Mouse (Mus musculus): ENCODE data around the gene Hoxb8. TPM values are rescaled to one million over a fixed set of nuclear protein-coding genes. Genes with fewer than 3 reads are reported as not detected.

Hoxb8 gene
- polyA plus RNA-seq, 1 experiment from 2014 or later, result not detected

DNA sequence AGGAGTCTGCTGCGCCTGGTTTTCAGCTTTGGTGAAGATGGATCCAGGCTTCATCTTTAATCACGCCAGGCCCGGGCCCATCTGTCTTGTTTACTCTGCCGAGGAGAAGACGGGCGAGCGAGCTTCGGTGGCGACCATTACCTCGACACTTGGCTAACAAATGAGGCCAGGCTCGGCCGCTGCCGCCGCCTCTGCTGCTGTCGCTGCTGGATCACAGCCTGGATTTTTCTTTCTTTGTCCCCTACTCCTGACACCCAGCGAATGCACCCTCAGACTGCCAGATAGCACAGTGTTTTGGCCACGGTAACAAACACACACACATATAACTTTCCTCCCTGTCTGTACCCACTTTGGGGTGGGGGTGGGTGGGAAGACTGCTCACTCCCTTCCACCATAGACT is 39.0 kb downstream of the Hoxb8 start:
- H3K4me1 ChIP-seq, result peaks cover 18% of the 10 kb centered on the region
- DNase-seq (ENCODE audit: low spot score), result peak; percentile 59
- H3K27ac ChIP-seq (replicated peaks), result no peak overlapping the region
- peaks cover 100% of the 10 kb centered on the region for H3K27me3 ChIP-seq (ENCODE audit: low read depth, poor library complexity, severe bottlenecking)
- H3K4me3 ChIP-seq, result no peak overlapping the region
- H3K9me3 ChIP-seq (replicated peaks), result no peaks in the 10 kb centered on the region
- H3K36me3 ChIP-seq, result no peaks in the 10 kb centered on the region
- under 1% methylated on average over 17 of the region's 17 CpGs for WGBS

GRCm38 (mm10) chr11:96321846-96322245 is 40.1 kb downstream of the Hoxb8 start:
- 11% methylated on average over 5 of the region's 5 CpGs for WGBS
- Histone ChIP-seq H3K4me1 (peaks cover 18% of the 10 kb centered on the region), H3K4me3 (no peak overlapping the region)

GRCm38 (mm10) chr11:96322738-96323137 is 41.0 kb downstream of the Hoxb8 start:
- Histone ChIP-seq H3K36me3 (no peaks in the 10 kb centered on the region), H3K4me1 (peaks cover 18% of the 10 kb centered on the region), H3K9me3 (replicated peaks) (no peaks in the 10 kb centered on the region), H3K27me3 (ENCODE audit: low read depth, poor library complexity, severe bottlenecking) (peaks cover 100% of the 10 kb centered on the region), H3K27ac (replicated peaks) (no peak overlapping the region), H3K4me3 (no peak overlapping the region)
- DNase-seq (ENCODE audit: low spot score), result no peak
- 5% methylated on average over 6 of the region's 6 CpGs for WGBS

More at GRCm38 (mm10) chr11:96321846-96322245, 40.1 kb downstream of the Hoxb8 start:
- Histone ChIP-seq H3K36me3 (no peaks in the 10 kb centered on the region), H3K9me3 (replicated peaks) (no peaks in the 10 kb centered on the region), H3K27ac (replicated peaks) (no peak overlapping the region), H3K27me3 (ENCODE audit: low read depth, poor library complexity, severe bottlenecking) (peaks cover 100% of the 10 kb centered on the region)
- no peak for DNase-seq (ENCODE audit: low spot score)

GRCm38 (mm10) chr11:96323154-96323553 is 41.4 kb downstream of the Hoxb8 start, which contains the start of gene Hoxb3:
Hoxb3 (plus strand) TSS chr11:96323326.
- no peaks in the 10 kb centered on the region for H3K36me3 ChIP-seq
- no peaks in the 10 kb centered on the region for H3K9me3 ChIP-seq (replicated peaks)
- DNase-seq (ENCODE audit: low spot score), result no peak
- peaks cover 14% of the 10 kb centered on the region for H3K4me1 ChIP-seq
- no peak within 1 kb of the TSS for H3K27ac ChIP-seq (replicated peaks)
- peaks cover 100% of the 10 kb centered on the region for H3K27me3 ChIP-seq (ENCODE audit: low read depth, poor library complexity, severe bottlenecking)
- no peak within 1 kb of the TSS for H3K4me3 ChIP-seq
- WGBS, result 2% methylated on average over 10 of the region's 10 CpGs

DNA sequence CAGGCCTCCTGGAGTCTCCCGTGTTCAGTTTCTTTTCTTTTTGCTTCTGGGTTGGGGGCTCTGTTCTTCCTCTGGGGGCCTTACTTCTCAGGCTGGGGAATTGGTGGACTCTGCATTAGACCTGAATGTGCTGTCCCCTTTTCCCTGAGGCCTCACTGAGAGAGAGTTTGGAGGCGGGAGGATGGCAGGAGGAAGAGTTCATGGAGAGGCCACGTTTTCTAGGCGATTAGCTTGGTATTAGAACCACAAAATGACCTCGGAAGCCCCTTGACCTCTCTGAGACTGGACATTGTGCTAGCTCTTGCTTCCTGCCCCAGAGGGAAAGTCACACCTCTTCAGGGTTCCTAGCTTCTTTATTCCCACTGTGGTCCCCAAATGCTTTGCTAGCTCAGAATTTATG is 42.4 kb downstream of the Hoxb8 start:
- Histone ChIP-seq H3K36me3 (no peaks in the 10 kb centered on the region), H3K4me3 (no peak overlapping the region), H3K27me3 (ENCODE audit: low read depth, poor library complexity, severe bottlenecking) (peaks cover 100% of the 10 kb centered on the region), H3K27ac (replicated peaks) (no peak overlapping the region), H3K4me1 (peaks cover 6% of the 10 kb centered on the region), H3K9me3 (replicated peaks) (no peaks in the 10 kb centered on the region)
- no peak for DNase-seq (ENCODE audit: low spot score)
- 4% methylated on average over 5 of the region's 5 CpGs for WGBS

DNA sequence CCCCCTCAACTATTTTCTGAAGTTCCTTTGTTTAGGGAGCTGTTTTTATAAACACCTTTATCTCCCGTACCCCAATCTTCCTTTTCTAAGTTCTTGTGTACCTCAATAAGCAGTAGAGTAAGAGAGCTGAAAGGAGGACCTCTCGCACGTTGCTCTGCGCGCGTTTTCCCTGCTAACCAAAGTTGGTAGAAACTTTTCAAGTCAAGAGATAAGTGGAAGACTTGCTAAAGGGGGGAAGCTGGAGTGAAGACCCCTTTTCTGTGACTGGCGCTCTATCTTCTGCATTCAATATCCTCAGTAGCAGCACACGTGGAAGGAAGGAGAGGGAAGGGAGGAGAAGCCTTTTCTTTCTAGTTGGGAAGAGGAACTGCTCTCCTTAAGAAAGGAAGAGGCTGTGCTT is 43.3 kb downstream of the Hoxb8 start:
- H3K27ac ChIP-seq (replicated peaks), result no peak overlapping the region
- no peak overlapping the region for H3K4me3 ChIP-seq
- 2% methylated on average over 8 of the region's 8 CpGs for WGBS

GRCm38 (mm10) chr11:96325747-96326212 is 44.1 kb downstream of the Hoxb8 start:
- Histone ChIP-seq H3K9me3 (replicated peaks) (no peaks in the 10 kb centered on the region), H3K27me3 (ENCODE audit: low read depth, poor library complexity, severe bottlenecking) (peaks cover 100% of the 10 kb centered on the region), H3K27ac (replicated peaks) (no peak overlapping the region), H3K4me1 (no peaks in the 10 kb centered on the region), H3K36me3 (no peaks in the 10 kb centered on the region), H3K4me3 (no peak overlapping the region)
- WGBS, result 2% methylated on average over 22 of the region's 22 CpGs
- no peak for DNase-seq (ENCODE audit: low spot score)

More for the DNA sequence above, 43.3 kb downstream of the Hoxb8 start:
- Histone ChIP-seq H3K36me3 (no peaks in the 10 kb centered on the region), H3K9me3 (replicated peaks) (no peaks in the 10 kb centered on the region), H3K4me1 (peaks cover 3% of the 10 kb centered on the region; the same call in 1 of the 2 replicates), H3K27me3 (ENCODE audit: low read depth, poor library complexity, severe bottlenecking) (peaks cover 100% of the 10 kb centered on the region)
- no peak for DNase-seq (ENCODE audit: low spot score)

DNA sequence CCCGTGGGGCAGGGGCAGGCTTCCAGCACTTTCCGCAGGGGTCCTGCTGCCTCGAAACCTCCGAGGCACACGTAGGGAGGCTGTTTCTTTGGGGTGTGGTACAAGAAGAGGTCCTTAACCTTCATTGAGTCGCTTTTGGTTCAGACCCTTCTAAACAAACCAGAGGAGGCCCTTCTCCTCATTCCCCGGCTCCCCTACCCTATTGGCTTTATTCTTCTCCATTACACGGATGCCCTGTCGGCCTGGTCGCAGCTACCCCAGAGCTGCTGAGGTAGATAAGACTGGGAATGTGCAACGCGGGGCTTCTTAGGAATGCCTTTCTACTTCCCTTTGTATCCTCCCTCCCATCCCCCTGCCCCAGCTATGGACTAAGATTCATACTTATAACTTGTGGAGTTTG is 45.0 kb downstream of the Hoxb8 start:
- H3K4me1 ChIP-seq, result no peaks in the 10 kb centered on the region
- 2% methylated on average over 12 of the region's 12 CpGs for WGBS
- DNase-seq (ENCODE audit: low spot score), result no peak

GRCm38 (mm10) chr11:96327122-96327521 is 45.4 kb downstream of the Hoxb8 start:
- peaks cover 100% of the 10 kb centered on the region for H3K27me3 ChIP-seq (ENCODE audit: low read depth, poor library complexity, severe bottlenecking)
- no peak overlapping the region for H3K4me3 ChIP-seq
- no peaks in the 10 kb centered on the region for H3K4me1 ChIP-seq
- H3K36me3 ChIP-seq, result no peaks in the 10 kb centered on the region
- H3K27ac ChIP-seq (replicated peaks), result no peak overlapping the region
- whole genome bisulfite sequencing, result 3% methylated on average over 7 of the region's 7 CpGs
- no peak for DNase-seq (ENCODE audit: low spot score)
- H3K9me3 ChIP-seq (replicated peaks), result no peaks in the 10 kb centered on the region

More for the DNA sequence above, 45.0 kb downstream of the Hoxb8 start:
- Histone ChIP-seq H3K27ac (replicated peaks) (no peak overlapping the region), H3K9me3 (replicated peaks) (no peaks in the 10 kb centered on the region), H3K4me3 (no peak overlapping the region), H3K27me3 (ENCODE audit: low read depth, poor library complexity, severe bottlenecking) (peaks cover 100% of the 10 kb centered on the region), H3K36me3 (no peaks in the 10 kb centered on the region)

- Histone ChIP-seq H3K36me3 (no peaks in the 10 kb centered on the region), H3K27ac (replicated peaks) (no peak overlapping the region), H3K27me3 (ENCODE audit: low read depth, poor library complexity, severe bottlenecking) (peaks cover 100% of the 10 kb centered on the region), H3K4me1 (peaks cover 3% of the 10 kb centered on the region; the same call in 1 of the 2 replicates), H3K4me3 (no peak overlapping the region), H3K9me3 (replicated peaks) (no peaks in the 10 kb centered on the region)
- 0% methylated on average over 5 of the region's 5 CpGs for WGBS
- no peak for DNase-seq (ENCODE audit: low spot score)
Observed at GRCm38 (mm10) chr11:96327750-96328149, 46.0 kb downstream of the Hoxb8 start.

- Histone ChIP-seq H3K27me3 (ENCODE audit: low read depth, poor library complexity, severe bottlenecking) (peaks cover 100% of the 10 kb centered on the region), H3K4me1 (peaks cover 4% of the 10 kb centered on the region; the same call in 1 of the 2 replicates), H3K36me3 (no peaks in the 10 kb centered on the region), H3K27ac (replicated peaks) (no peak overlapping the region), H3K4me3 (no peak overlapping the region), H3K9me3 (replicated peaks) (no peaks in the 10 kb centered on the region)
- WGBS, result 10% methylated on average over 8 of the region's 8 CpGs
- DNase-seq (ENCODE audit: low spot score), result no peak
Observed at GRCm38 (mm10) chr11:96328605-96329004, 46.9 kb downstream of the Hoxb8 start.

- Histone ChIP-seq H3K36me3 (no peaks in the 10 kb centered on the region), H3K9me3 (replicated peaks) (no peaks in the 10 kb centered on the region), H3K4me3 (no peak overlapping the region), H3K27ac (replicated peaks) (no peak overlapping the region), H3K27me3 (ENCODE audit: low read depth, poor library complexity, severe bottlenecking) (peaks cover 100% of the 10 kb centered on the region), H3K4me1 (peaks cover 4% of the 10 kb centered on the region; the same call in 1 of the 2 replicates)
- no peak for DNase-seq (ENCODE audit: low spot score)
- WGBS, result under 1% methylated on average over 8 of the region's 8 CpGs
Observed at GRCm38 (mm10) chr11:96332105-96332504, 50.4 kb downstream of the Hoxb8 start.

- DNase-seq (ENCODE audit: low spot score), result no peak
- Histone ChIP-seq H3K36me3 (no peaks in the 10 kb centered on the region), H3K27me3 (ENCODE audit: low read depth, poor library complexity, severe bottlenecking) (peaks cover 100% of the 10 kb centered on the region), H3K9me3 (replicated peaks) (no peaks in the 10 kb centered on the region), H3K4me3 (peak overlapping the region; percentile 16; the same call in 1 of the 2 replicates), H3K27ac (replicated peaks) (no peak overlapping the region), H3K4me1 (peaks cover 4% of the 10 kb centered on the region; the same call in 1 of the 2 replicates)
- under 1% methylated on average over 35 of the region's 35 CpGs for WGBS
Observed at GRCm38 (mm10) chr11:96332618-96333032, 50.9 kb downstream of the Hoxb8 start.
